Mouse (Mus musculus) CH12.LX (cell line): ENCODE data around the gene Btbd9. TPM values are rescaled to one million over a fixed set of nuclear protein-coding genes. Genes with fewer than 3 reads are reported as not detected.

Source experiments
- DNase-seq: peaks from one replicate; pipeline ENCODE4 v3.0.0-alpha.2; 2013; ENCODE audit errors: extremely low read depth
- H3K27ac ChIP-seq: 2 replicates; pipeline ENCODE4 v1.5.1; 2012; ENCODE audit warnings: low read depth, mild to moderate bottlenecking, control low read depth, moderate library complexity; ENCODE audit not compliant: insufficient read depth
- H3K27me3 ChIP-seq: replicated peaks from 2 replicates; pipeline ENCODE3; 2012; ENCODE audit warnings: inconsistent platforms
- H3K36me3 ChIP-seq, 2 experiments: replicated peaks in 1 of 2; 2 replicates each; pipeline versions ENCODE3 to v1.6.1; 2012; ENCODE audit warnings: inconsistent platforms in 1 of 2, low read length in 1 of 2, mild to moderate bottlenecking in 1 of 2, mixed read lengths in 1 of 2, moderate library complexity in 1 of 2; ENCODE audit not compliant: control insufficient read depth in 1 of 2, insufficient read depth in 1 of 2
- H3K4me1 ChIP-seq, 2 experiments: 2 replicates each; pipeline ENCODE4 v1.6.1; 2012; ENCODE audit warnings: inconsistent platforms in 1 of 2, moderate library complexity in 1 of 2; ENCODE audit not compliant: insufficient read depth in 2 of 2, control insufficient read depth in 1 of 2
- H3K4me2 ChIP-seq: 2 replicates; pipeline ENCODE4 v1.6.1; 2012; ENCODE audit warnings: low read depth, mild to moderate bottlenecking, control low read depth; ENCODE audit not compliant: poor library complexity, insufficient read depth, severe bottlenecking
- H3K4me3 ChIP-seq, 3 experiments: fragments of 150-350 bp in 1 of 3; sonication (generic) in 1 of 3; replicated peaks in 1 of 3; 2 replicates each; pipeline versions ENCODE3 to v1.5.1; 2011 to 2012; ENCODE audit warnings: low read depth in 2 of 3, low read length in 2 of 3, mild to moderate bottlenecking in 2 of 3, moderate library complexity in 2 of 3, control low read depth in 1 of 3, improper control_type of control experiment in 1 of 3, inconsistent platforms in 1 of 3, mixed read lengths in 1 of 3; ENCODE audit not compliant: poor library complexity in 1 of 3
- H3K79me2 ChIP-seq: replicated peaks from 2 replicates; pipeline ENCODE4 v1.6.1; 2012; ENCODE audit warnings: mild to moderate bottlenecking, moderate library complexity; ENCODE audit not compliant: control insufficient read depth, poor library complexity, insufficient read depth, severe bottlenecking; ENCODE audit errors: extremely low read depth
- H3K9ac ChIP-seq: 2 replicates; pipeline ENCODE4 v1.6.1; 2012; ENCODE audit warnings: low read depth, mild to moderate bottlenecking, control low read depth, moderate library complexity; ENCODE audit not compliant: insufficient read depth
- H3K9me3 ChIP-seq: replicated peaks from 2 replicates; pipeline ENCODE3; 2012; ENCODE audit warnings: low read length, inconsistent platforms, mixed read lengths
- BHLHE40 ChIP-seq: IDR thresholded peaks from 2 replicates; pipeline ENCODE4 v1.6.1; 2011; ENCODE audit warnings: mild to moderate bottlenecking, low read depth, low read length, improper control_type of control experiment
- CTCF ChIP-seq, 2 experiments: IDR thresholded peaks in 1 of 2; conservative IDR thresholded peaks in 1 of 2; 2 replicates each; pipeline ENCODE4 v1.5.1; 2011 to 2012; ENCODE audit warnings: low read depth in 2 of 2, low read length in 2 of 2, improper control_type of control experiment in 1 of 2, inconsistent platforms in 1 of 2, mild to moderate bottlenecking in 1 of 2, moderate library complexity in 1 of 2
- ETS1 ChIP-seq: conservative IDR thresholded peaks from 2 replicates; pipeline ENCODE4 v1.6.1; 2012; ENCODE audit warnings: low read depth, mild to moderate bottlenecking, inconsistent platforms, low read length, improper control_type of control experiment, moderate library complexity
- GABPA ChIP-seq: IDR thresholded peaks from 2 replicates; pipeline ENCODE4 v1.6.1; 2012; ENCODE audit warnings: low read depth, low read length, improper control_type of control experiment, inconsistent platforms; ENCODE audit not compliant: insufficient replicate concordance
- JUND ChIP-seq: conservative IDR thresholded peaks from 2 replicates; pipeline ENCODE4 v1.6.1; 2011; ENCODE audit warnings: low read depth, low read length, improper control_type of control experiment
- KAT2A ChIP-seq: IDR thresholded peaks from 2 replicates; pipeline ENCODE4 v1.6.1; 2012; ENCODE audit warnings: low read length, improper control_type of control experiment, inconsistent platforms; ENCODE audit not compliant: insufficient replicate concordance
- MAFK ChIP-seq: IDR thresholded peaks from 2 replicates; pipeline ENCODE4 v1.6.1; 2011; ENCODE audit warnings: low read length, improper control_type of control experiment; ENCODE audit not compliant: insufficient replicate concordance
- MXI1 ChIP-seq: IDR thresholded peaks from 2 replicates; pipeline ENCODE4 v1.6.1; 2011; ENCODE audit warnings: mild to moderate bottlenecking, low read depth, low read length, improper control_type of control experiment
- MYC ChIP-seq: IDR thresholded peaks from 2 replicates; pipeline ENCODE4 v1.6.1; 2011; ENCODE audit warnings: low read depth, mild to moderate bottlenecking, improper control_type of control experiment, low read length
- POLR2A ChIP-seq: IDR thresholded peaks from 2 replicates; pipeline ENCODE4 v1.6.1; 2011; ENCODE audit warnings: low read depth, mild to moderate bottlenecking, improper control_type of control experiment, low read length
- POLR2AphosphoS2 ChIP-seq: IDR thresholded peaks from 2 replicates; pipeline ENCODE4 v1.6.1; 2011; ENCODE audit warnings: low read depth, low read length, improper control_type of control experiment
- RAD21 ChIP-seq: IDR thresholded peaks from 2 replicates; pipeline ENCODE4 v1.6.1; 2011; ENCODE audit warnings: low read depth, mild to moderate bottlenecking, low read length, improper control_type of control experiment, moderate library complexity
- SIN3A ChIP-seq: IDR thresholded peaks from 2 replicates; pipeline ENCODE4 v1.6.1; 2012; ENCODE audit warnings: low read length, improper control_type of control experiment, inconsistent platforms
- UBTF ChIP-seq: IDR thresholded peaks from 2 replicates; pipeline ENCODE4 v1.6.1; 2012; ENCODE audit warnings: low read depth, mild to moderate bottlenecking, inconsistent platforms, low read length, improper control_type of control experiment, moderate library complexity
- USF1 ChIP-seq: IDR thresholded peaks from 2 replicates; pipeline ENCODE4 v1.6.1; 2014; ENCODE audit warnings: low read depth, mild to moderate bottlenecking, inconsistent platforms, low read length, improper control_type of control experiment
- USF2 ChIP-seq: conservative IDR thresholded peaks from 2 replicates; pipeline ENCODE4 v1.6.1; 2011; ENCODE audit warnings: low read depth, low read length, improper control_type of control experiment
- ZC3H11A ChIP-seq: IDR thresholded peaks from 2 replicates; pipeline ENCODE4 v1.6.1; 2012; ENCODE audit warnings: low read depth, mild to moderate bottlenecking, inconsistent platforms, low read length, improper control_type of control experiment
- ZKSCAN1 ChIP-seq: IDR thresholded peaks from 2 replicates; pipeline ENCODE4 v1.6.1; 2012; ENCODE audit warnings: low read depth, inconsistent platforms, low read length, improper control_type of control experiment, borderline replicate concordance
- ZMIZ1 ChIP-seq: IDR thresholded peaks from 2 replicates; pipeline ENCODE4 v1.6.1; 2012; ENCODE audit warnings: low read depth, mild to moderate bottlenecking, inconsistent platforms, low read length, improper control_type of control experiment
- ZNF384 ChIP-seq: IDR thresholded peaks from 2 replicates; pipeline ENCODE4 v1.6.1; 2012; ENCODE audit warnings: low read depth, low read length, improper control_type of control experiment, inconsistent platforms
- dilution Hi-C: fragments of 300-500 bp; cut with MboI; formaldehyde crosslinking; loops from 2 replicates; pipeline ENCODE4 v1.14.3; 2020; ENCODE audit warnings: low sequenced_read_pairs; ENCODE audit not compliant: extremely low pct_unique_long_range_greater_than_20kb, extremely low pct_ligation_motif_present
- in situ Hi-C: fragments of 300-500 bp; cut with MboI; formaldehyde crosslinking; loops from 3 replicates; pipeline ENCODE4 v1.14.3; 2019; ENCODE audit warnings: low sequenced_read_pairs, low pct_ligation_motif_present, low pct_unique_long_range_greater_than_20kb, mixed read lengths
- polyA plus RNA-seq: library from polyadenylated mRNA; unstranded; fragments of >175 nt; gene quantifications from 2 replicates; pipeline ENCODE4 v1.2.1, GENCODE M21; 2012; ENCODE audit warnings: low read depth; ENCODE audit not compliant: insufficient read length
- total RNA-seq, 2 experiments: library from RNA; depleted of rRNA; stranded (reverse); fragments of 300-350 nt in 1 of 2; fragments of >200 nt in 1 of 2; gene quantifications; 2 replicates each; pipeline ENCODE4 v1.2.3; 2012 to 2014

Gene Btbd9
- total and polyA plus RNA-seq, 3 experiments = 19.3 to 25.4 (median 20.0) TPM

DNA sequence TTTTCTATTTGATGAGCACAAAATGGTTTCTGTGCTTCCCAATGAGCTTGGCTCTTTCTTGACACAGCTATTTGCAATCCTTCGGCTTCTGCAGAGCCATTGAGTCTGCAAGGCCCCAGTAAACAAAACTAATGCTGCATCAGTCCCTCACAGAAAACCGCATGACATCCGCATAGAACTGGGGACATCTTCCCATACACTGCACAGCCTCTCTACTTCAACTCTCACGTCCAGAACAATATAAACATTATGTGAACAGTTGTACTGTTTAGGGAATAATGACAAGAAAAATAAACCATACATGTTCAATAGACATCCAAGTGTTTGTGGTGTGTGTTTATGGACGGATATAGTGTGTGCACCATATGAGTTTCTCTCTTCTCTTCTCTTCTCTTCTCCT, 127.7 kb downstream of the Btbd9 start:
- TF ChIP-seq MAFK = no peak
- no peak for TF ChIP-seq ZKSCAN1
- no peak for TF ChIP-seq CTCF (conservative IDR thresholded peaks at IDR 0.05 in 1 of 2, IDR thresholded peaks at IDR 0.05 in 1 of 2; ENCODE audit: low read depth in 2 of 2, low read length in 2 of 2)
- TF ChIP-seq GABPA = no peak
- TF ChIP-seq SIN3A = no peak
- TF ChIP-seq UBTF = no peak
- TF ChIP-seq MXI1 = no peak
- no peak for TF ChIP-seq JUND
- TF ChIP-seq ZMIZ1 = no peak
- no peak for TF ChIP-seq ZNF384
- TF ChIP-seq, all 38 proteins: peak for 0
- H3K27me3 ChIP-seq = no peaks in the 10 kb centered on the region
- H3K4me1 ChIP-seq = no peaks in the 10 kb centered on the region
- in situ Hi-C loops = loop anchor here (5.0 to 25.0 kb wide), 3 partner anchors 36 to 474 kb away; no protein-coding TSS in a partner anchor
- dilution Hi-C loops = no loop called here
- peaks cover 2% of the 10 kb centered on the region for H3K9me3 ChIP-seq
- H3K27ac ChIP-seq = no peak overlapping the region
- no peaks in the 10 kb centered on the region for H3K79me2 ChIP-seq
- H3K9ac ChIP-seq = no peak overlapping the region
- peaks cover 0 to 18% of the 10 kb centered on the region in 2 experiments for H3K36me3 ChIP-seq
- H3K4me2 ChIP-seq = no peak overlapping the region
- no peak for DNase-seq
- no peak overlapping the region for H3K4me3 ChIP-seq

DNA sequence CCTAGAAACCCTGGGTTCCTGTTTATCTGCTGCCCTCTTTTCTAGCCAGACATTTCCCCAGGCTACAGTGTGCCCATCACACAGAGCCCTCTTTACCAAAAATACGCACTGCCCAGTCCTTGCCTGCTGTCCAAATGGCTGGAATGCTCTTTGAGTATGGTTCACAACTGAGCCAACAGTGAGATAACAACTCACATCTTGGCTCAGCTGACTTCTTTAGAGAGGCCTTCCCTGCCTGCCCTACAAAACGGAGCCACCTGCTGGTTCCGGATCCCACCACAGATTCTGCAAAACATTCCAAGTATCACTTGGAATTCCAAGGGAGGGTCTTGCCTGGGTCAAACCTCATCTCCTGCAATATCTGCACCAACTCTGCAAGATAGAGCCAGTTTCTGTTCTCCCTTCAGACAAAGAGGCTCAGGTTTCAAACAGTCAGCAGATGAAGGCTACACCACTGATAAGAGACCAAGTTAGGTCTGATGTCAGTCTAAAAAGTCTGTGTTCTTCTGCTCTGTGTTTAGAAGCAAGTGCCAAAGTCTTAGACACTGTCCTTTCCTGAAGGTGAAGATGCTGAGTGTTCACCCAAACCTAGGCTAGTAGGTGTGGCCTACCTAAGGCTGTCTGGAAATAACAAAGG, 130.4 kb downstream of the Btbd9 start:
- DNase-seq = no peak

DNA sequence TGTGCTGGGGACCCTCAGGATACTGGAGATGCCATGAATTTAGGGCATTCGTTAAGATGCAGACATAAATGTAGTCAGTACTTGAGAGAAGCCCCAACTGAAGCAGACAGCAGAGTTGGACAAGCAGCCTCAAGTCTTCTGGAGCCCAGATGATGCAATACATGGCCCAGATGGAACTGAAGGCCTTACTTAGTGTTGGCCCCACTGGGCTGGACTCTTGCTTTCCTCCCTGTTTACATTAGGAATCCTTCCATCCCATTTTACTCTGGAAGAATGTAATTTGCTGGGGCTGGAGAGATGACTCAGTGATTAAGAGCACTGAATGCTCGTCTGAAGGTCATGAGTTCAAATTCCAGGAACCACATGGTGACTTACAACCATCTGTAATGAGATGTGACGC, 136.6 kb downstream of the Btbd9 start:
- no peaks in the 10 kb centered on the region for H3K79me2 ChIP-seq
- H3K9me3 ChIP-seq = peaks cover 2% of the 10 kb centered on the region
- DNase-seq = no peak
- H3K4me2 ChIP-seq = no peak overlapping the region
- H3K36me3 ChIP-seq = peaks cover 0 to 32% of the 10 kb centered on the region in 2 experiments
- peaks cover 3 to 8% of the 10 kb centered on the region in 2 experiments; a peak in 3 of 4 replicates for H3K4me1 ChIP-seq
- no peak overlapping the region for H3K9ac ChIP-seq
- no peak for TF ChIP-seq POLR2A
- TF ChIP-seq RAD21 = no peak
- no peak for TF ChIP-seq KAT2A
- TF ChIP-seq USF1 = no peak
- no peak for TF ChIP-seq POLR2AphosphoS2
- TF ChIP-seq ETS1 = no peak
- no peak for TF ChIP-seq MAFK
- no peak for TF ChIP-seq MYC
- no peak for TF ChIP-seq BHLHE40
- no peak for TF ChIP-seq USF2
- no peak for TF ChIP-seq SIN3A
- TF ChIP-seq ZC3H11A = no peak
- TF ChIP-seq GABPA = no peak
- TF ChIP-seq ZMIZ1 = no peak
- TF ChIP-seq, all 38 proteins: peak for 0
- no peak overlapping the region for H3K4me3 ChIP-seq
- dilution Hi-C loops (no loop called here), in situ Hi-C loops (loop anchor here (25.0 kb wide), 1 partner anchor 202 kb away; no protein-coding TSS in a partner anchor)
- no peak overlapping the region for H3K27ac ChIP-seq
- H3K27me3 ChIP-seq = no peaks in the 10 kb centered on the region

More for the DNA sequence above, 130.4 kb downstream of the Btbd9 start:
- Histone ChIP-seq H3K9me3 (peaks cover 2% of the 10 kb centered on the region), H3K27me3 (no peaks in the 10 kb centered on the region), H3K9ac (no peak overlapping the region), H3K4me3 (no peak overlapping the region), H3K36me3 (peaks cover 0 to 18% of the 10 kb centered on the region in 2 experiments), H3K4me2 (no peak overlapping the region), H3K4me1 (no peaks in the 10 kb centered on the region), H3K27ac (no peak overlapping the region), H3K79me2 (no peaks in the 10 kb centered on the region)
- in situ Hi-C loops = loop anchor here (5.0 to 25.0 kb wide), 3 partner anchors 34 to 476 kb away; no protein-coding TSS in a partner anchor
- TF ChIP-seq KAT2A = no peak
- TF ChIP-seq POLR2AphosphoS2 = no peak
- dilution Hi-C loops = no loop called here
